Comparison of ENCODE assay signal across 17 mouse cellular contexts in the genomic region with DNA sequence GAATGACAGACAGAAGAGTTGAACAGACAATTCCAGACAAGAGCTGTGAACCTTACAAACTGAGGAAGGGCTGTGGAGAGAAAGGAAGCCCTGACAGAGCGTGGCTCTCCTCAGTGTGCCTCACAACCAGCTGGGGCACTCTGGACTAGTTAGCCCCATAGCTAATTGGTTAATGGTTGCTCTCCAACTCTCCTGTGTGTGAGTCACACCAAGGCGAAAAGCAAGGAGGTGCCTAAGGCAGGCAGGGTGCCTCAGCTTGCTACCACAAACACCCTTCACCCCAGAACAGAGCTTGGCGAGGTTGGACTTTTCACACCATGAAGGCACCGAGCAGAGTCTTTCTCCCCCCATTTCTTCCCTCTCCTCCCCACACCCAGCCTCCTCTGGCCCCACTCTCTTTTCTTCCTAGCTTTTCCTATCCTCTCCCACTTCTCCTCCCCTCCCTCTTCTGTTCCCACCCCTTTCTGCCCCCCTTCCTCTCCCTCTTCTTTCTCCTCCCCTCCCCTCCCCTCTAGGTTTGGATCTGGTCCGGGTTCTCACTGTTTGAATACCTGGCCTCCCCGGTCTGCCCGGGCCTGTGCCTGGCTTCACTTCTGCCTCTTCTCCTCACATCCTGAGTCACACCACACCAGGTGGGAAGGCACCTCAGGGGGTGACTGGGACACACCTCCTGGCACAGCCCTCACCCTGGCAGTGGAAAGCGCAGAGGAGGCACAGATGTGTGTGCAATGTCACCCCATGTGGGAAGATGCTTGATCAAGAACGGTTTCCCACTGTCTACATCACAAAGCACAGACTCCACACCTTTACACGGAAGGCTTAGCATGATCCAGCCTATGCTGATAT.
A peak's percentile ranks its signal among the peaks of the same experiment; 100 is the strongest.
DNase-seq lines count a peak whose midpoint lies in the region.
"Had no signal": no experiment of that assay in that cellular context is flagged by ENCODE, and none has a peak within 500 bp of the region (broad histone marks: within the 10 kb centered on the region; RNA-seq: fewer than 3 reads in every experiment).

No protein-coding gene starts in this region.

- intact Hi-C loops in left cerebral cortex, postnatal 25 days (cut with DNase I), result no loop called here
- intact Hi-C loops in gastrocnemius, postnatal 14 days (cut with DNase I; ENCODE audit: low total_unique reads), result no loop called here

- DNase-seq in cerebellum, postnatal 10 days, result peak; percentile 34 to 47
- DNase-seq in cerebellum, adult 8-10 months, result no peak
- peak; percentile 4 for DNase-seq in left cerebral cortex, adult 11 months (ENCODE audit: low spot score)
- no peak for DNase-seq in left cerebral cortex, postnatal 25 days (ENCODE audit: low spot score in 2 of 2)
- peak; percentile 62 for DNase-seq in adipocyte (ENCODE audit: low spot score)
- peak; percentile 38 to 55 for DNase-seq in lung, postnatal 4 days
- DNase-seq in gastrocnemius, postnatal 14 days, result no peak
- no peak for DNase-seq in B cell, adult 2 months
- DNase-seq: adrenal gland, postnatal 25 days; forebrain, postnatal 0 days; heart, postnatal 14 days; kidney, adult 8-10 months; kidney, postnatal 10 days; lung, embryonic 14.5 days; right cerebral cortex, adult 18-20 months; thymus, adult 2 months; thymus, postnatal 36 days had no signal

Comparison
In these comparisons a context has a peak if more than half of its experiments do, and no peak if none do; other contexts are left out.
1. DNase-seq: peak in cerebellum, postnatal 10 days (2 of 2), left cerebral cortex, adult 11 months (single experiment), adipocyte (single experiment) and lung, postnatal 4 days (2 of 2); none in cerebellum, adult 8-10 months (single experiment), left cerebral cortex, postnatal 25 days (0 of 2), gastrocnemius, postnatal 14 days (single experiment) and B cell, adult 2 months (0 of 2).